Comparison of ENCODE assay signal across 27 mouse cellular contexts in genomic region chr8:110981304-110981703, GRCm38 (mm10). TPM values are rescaled to one million over a fixed set of nuclear protein-coding genes. Genes with fewer than 3 reads are reported as not detected.
DNase-seq lines count a peak whose midpoint lies in the region; ATAC-seq and TF ChIP-seq lines count a peak whose summit lies in the region.
"Had no signal": no experiment of that assay in that cellular context is flagged by ENCODE, and none has a peak within 500 bp of the region (broad histone marks: within the 10 kb centered on the region; RNA-seq: fewer than 3 reads in every experiment).

No protein-coding gene starts in this region.

- no peaks in the 10 kb centered on the region for H3K4me1 ChIP-seq in forebrain, embryonic 11.5 days (replicated peaks; ENCODE audit: control insufficient read depth, insufficient read depth, low read length)
- no peaks in the 10 kb centered on the region for H3K4me1 ChIP-seq in forebrain, embryonic 15.5 days
- peaks cover 3% of the 10 kb centered on the region in 2 experiments; a peak in 3 of 4 replicates for H3K4me1 ChIP-seq in MEL (ENCODE audit: control insufficient read depth in 1 of 2, insufficient read depth in 2 of 2, low read length in 2 of 2)
- no peaks in the 10 kb centered on the region for H3K4me1 ChIP-seq in heart, embryonic 12.5 days (replicated peaks)
- H3K4me1 ChIP-seq: embryonic facial prominence, embryonic 12.5 days; heart, embryonic 15.5 days; limb, embryonic 12.5 days; liver, embryonic 15.5 days; midbrain, embryonic 12.5 days; neural tube, embryonic 13.5 days had no signal

- no peaks in the 10 kb centered on the region for H3K27me3 ChIP-seq in forebrain, embryonic 11.5 days (ENCODE audit: control insufficient read depth, insufficient read depth, low read length)
- no peaks in the 10 kb centered on the region for H3K27me3 ChIP-seq in forebrain, embryonic 15.5 days
- H3K27me3 ChIP-seq in C2C12 (ENCODE audit: control insufficient read depth, insufficient read depth, insufficient read length), result no peaks in the 10 kb centered on the region
- no peaks in the 10 kb centered on the region for H3K27me3 ChIP-seq in MEL (ENCODE audit: control insufficient read depth in 1 of 2, insufficient read depth in 2 of 2, low read length in 2 of 2)
- H3K27me3 ChIP-seq in heart, embryonic 12.5 days (replicated peaks), result no peaks in the 10 kb centered on the region
- H3K27me3 ChIP-seq: embryonic facial prominence, embryonic 12.5 days; heart, embryonic 15.5 days; limb, embryonic 12.5 days; liver, embryonic 15.5 days; midbrain, embryonic 12.5 days; neural tube, embryonic 13.5 days had no signal

- H3ac ChIP-seq in C2C12 (ENCODE audit: control insufficient read depth, insufficient read length, low read depth), result no peak overlapping the region

- TF ChIP-seq CTCF in C2C12 (IDR thresholded peaks at IDR 0.05; ENCODE audit: control insufficient read depth, insufficient read depth, insufficient read length) (no peak), MEL (IDR thresholded peaks at IDR 0.05 in 2 of 3, conservative IDR thresholded peaks at IDR 0.05 in 1 of 3; ENCODE audit: control insufficient read depth in 1 of 3, insufficient read depth in 1 of 3, low read depth in 2 of 3, low read length in 3 of 3, poor library complexity in 1 of 3, severe bottlenecking in 1 of 3) (no peak)

- no peaks in the 10 kb centered on the region for H3K79me3 ChIP-seq in C2C12 (ENCODE audit: low read depth)

- WGBS in forebrain, embryonic 11.5 days, result 91% methylated on average over 2 of the region's 2 CpGs
- 90% methylated on average over 2 of the region's 2 CpGs for WGBS in forebrain, embryonic 15.5 days
- 79% methylated on average over 2 of the region's 2 CpGs for WGBS in heart, embryonic 12.5 days

- H3K4me3 ChIP-seq in forebrain, embryonic 11.5 days (ENCODE audit: low read depth, low read length), result no peak overlapping the region
- H3K4me3 ChIP-seq in forebrain, embryonic 15.5 days, result no peak overlapping the region
- H3K4me3 ChIP-seq in C2C12 (ENCODE audit: insufficient read depth, poor library complexity, severe bottlenecking) (no peak overlapping the region), MEL (ENCODE audit: control insufficient read depth in 1 of 2, insufficient read depth in 1 of 2, low read depth in 2 of 2, low read length in 2 of 2) (no peak overlapping the region)
- no peak overlapping the region for H3K4me3 ChIP-seq in heart, embryonic 12.5 days
- H3K4me3 ChIP-seq: embryonic facial prominence, embryonic 12.5 days; heart, embryonic 15.5 days; limb, embryonic 12.5 days; liver, embryonic 15.5 days; midbrain, embryonic 12.5 days; neural tube, embryonic 13.5 days had no signal

- no peak overlapping the region for H3K9ac ChIP-seq in forebrain, embryonic 11.5 days (ENCODE audit: low read length)
- no peak overlapping the region for H3K9ac ChIP-seq in forebrain, embryonic 15.5 days (replicated peaks)
- no peak overlapping the region for H3K9ac ChIP-seq in MEL (ENCODE audit: control insufficient read depth, low read depth, low read length, poor library complexity, severe bottlenecking)
- H3K9ac ChIP-seq in heart, embryonic 12.5 days, result no peak overlapping the region
- H3K9ac ChIP-seq: embryonic facial prominence, embryonic 12.5 days; heart, embryonic 15.5 days; limb, embryonic 12.5 days; liver, embryonic 15.5 days; lung, embryonic 14.5 days; midbrain, embryonic 12.5 days; neural tube, embryonic 13.5 days had no signal

- no peak for ATAC-seq in forebrain, embryonic 11.5 days (replicated peaks; ENCODE audit: low FRiP score)
- ATAC-seq in forebrain, embryonic 15.5 days (replicated peaks), result no peak
- ATAC-seq in inflammation-experienced regulatory T-cells, adult 6 months, result peak; percentile 35
- ATAC-seq in heart, embryonic 12.5 days (ENCODE audit: insufficient number of reproducible peaks, low FRiP score), result no peak
- ATAC-seq: forebrain, embryonic 16.5 days; hindbrain, embryonic 16.5 days; intestine, postnatal 0 days had no signal

- peak; percentile 67 to 76 for TF ChIP-seq EP300 in MEL (IDR thresholded peaks at IDR 0.05; ENCODE audit: low read depth in 1 of 2, low read length in 2 of 2)

- no peak for TF ChIP-seq POLR2A in MEL (IDR thresholded peaks at IDR 0.05; ENCODE audit: control insufficient read depth in 1 of 2, insufficient read depth in 1 of 2, low read depth in 1 of 2, low read length in 2 of 2, poor library complexity in 1 of 2)

- no peak for TF ChIP-seq RAD21 in MEL (IDR thresholded peaks at IDR 0.05; ENCODE audit: low read depth, low read length)

- no peak overlapping the region for H3K27ac ChIP-seq in forebrain, embryonic 11.5 days (ENCODE audit: low read depth, low read length)
- no peak overlapping the region for H3K27ac ChIP-seq in forebrain, embryonic 15.5 days (replicated peaks)
- H3K27ac ChIP-seq in MEL (ENCODE audit: control insufficient read depth, low read depth, low read length), result no peak overlapping the region
- no peak overlapping the region for H3K27ac ChIP-seq in heart, embryonic 12.5 days (ENCODE audit: poor library complexity, severe bottlenecking)
- H3K27ac ChIP-seq: embryonic facial prominence, embryonic 12.5 days; heart, embryonic 15.5 days; limb, embryonic 12.5 days; liver, embryonic 15.5 days; midbrain, embryonic 12.5 days; neural tube, embryonic 13.5 days had no signal

- H3K79me2 ChIP-seq in C2C12 (ENCODE audit: control insufficient read depth, insufficient read depth) (no peaks in the 10 kb centered on the region), MEL (ENCODE audit: control insufficient read depth, insufficient read depth, low read length, poor library complexity) (no peaks in the 10 kb centered on the region)

- H3K4me2 ChIP-seq in forebrain, embryonic 11.5 days (ENCODE audit: low read depth, low read length, severe bottlenecking), result no peak overlapping the region
- no peak overlapping the region for H3K4me2 ChIP-seq in forebrain, embryonic 15.5 days (replicated peaks)
- H3K4me2 ChIP-seq in heart, embryonic 12.5 days, result no peak overlapping the region
- H3K4me2 ChIP-seq: embryonic facial prominence, embryonic 12.5 days; heart, embryonic 15.5 days; limb, embryonic 12.5 days; liver, embryonic 15.5 days; lung, embryonic 14.5 days; midbrain, embryonic 12.5 days; neural tube, embryonic 13.5 days had no signal

- peaks cover 15% of the 10 kb centered on the region for H3K36me3 ChIP-seq in forebrain, embryonic 11.5 days (ENCODE audit: control insufficient read depth, insufficient read depth, low read length)
- peaks cover 70% of the 10 kb centered on the region for H3K36me3 ChIP-seq in forebrain, embryonic 15.5 days
- peaks cover 77% of the 10 kb centered on the region for H3K36me3 ChIP-seq in C2C12 (ENCODE audit: control insufficient read depth, insufficient read depth)
- peaks cover 12 to 23% of the 10 kb centered on the region in 2 experiments for H3K36me3 ChIP-seq in MEL (ENCODE audit: control insufficient read depth in 1 of 2, insufficient read depth in 2 of 2, low read length in 2 of 2)
- H3K36me3 ChIP-seq in heart, embryonic 12.5 days, result peaks cover 78% of the 10 kb centered on the region

- DNase-seq in forebrain, embryonic 11.5 days (ENCODE audit: low spot score), result peak; percentile 14
- DNase-seq in MEL (ENCODE audit: low read depth, low spot score), result peak; percentile 71
- no peak for DNase-seq in layer of hippocampus, adult 9-10 months (ENCODE audit: low spot score)
- DNase-seq in cerebellum, postnatal 4 days (ENCODE audit: low spot score in 2 of 2), result no peak
- DNase-seq: adrenal gland, adult 2 months; cerebellum, adult 8-10 months; cerebellum, postnatal 25 days; embryo, embryonic 11 days; gastrocnemius, postnatal 10 days; kidney, adult 9 months; kidney, postnatal 14 days; lung, embryonic 14.5 days; lung, postnatal 14 days; thymus, postnatal 14 days had no signal

- H3K9me3 ChIP-seq in forebrain, embryonic 11.5 days (ENCODE audit: control insufficient read depth, low read length), result no peaks in the 10 kb centered on the region
- H3K9me3 ChIP-seq in forebrain, embryonic 15.5 days, result no peaks in the 10 kb centered on the region
- no peaks in the 10 kb centered on the region for H3K9me3 ChIP-seq in MEL (replicated peaks; ENCODE audit: insufficient read depth, low read length)
- no peaks in the 10 kb centered on the region for H3K9me3 ChIP-seq in heart, embryonic 12.5 days (replicated peaks)
- H3K9me3 ChIP-seq: embryonic facial prominence, embryonic 12.5 days; heart, embryonic 15.5 days; limb, embryonic 12.5 days; liver, embryonic 15.5 days; midbrain, embryonic 12.5 days; neural tube, embryonic 13.5 days had no signal

RNA-seq across cellular contexts. Expression of gene Ddx19a, which starts 16.3 kb away (rescaled TPM):
- polyA plus RNA-seq in forebrain, embryonic 11.5 days (2014; fragmentation: Nextera tagmentation; extraction: Ambion mirVana), result 36.2 and 37.3 TPM in 2 replicates
- polyA plus RNA-seq in forebrain, embryonic 15.5 days (2015; fragmentation: Nextera tagmentation; extraction: Ambion mirVana), result 13.0 and 13.5 TPM in 2 replicates
- polyA plus RNA-seq in C2C12 (2012; fragmentation: generic; extraction: Trizol) (44.0 TPM), MEL (2012; ENCODE audit: insufficient read depth in 1 of 2, insufficient read length in 2 of 2, low read depth in 1 of 2, low replicate concordance in 2 of 2, missing spikeins in 1 of 2) (100 to 1,000 TPM in 1 of 2 experiments, 10 to 100 TPM in 1; 59.0 to 168 TPM)
- total RNA-seq in MEL (2012; rRNA removed), result 17.0 and 17.3 TPM in 2 replicates
- polyA plus RNA-seq in inflammation-experienced regulatory T-cells, adult 6 months (2017; shearing (Covaris generic)), result 10 to 100 TPM; 16.3 to 18.2 (median 17.2) TPM
- 14.9 and 16.3 TPM in 2 replicates for polyA plus RNA-seq in heart, embryonic 12.5 days (2016; fragmentation: Nextera tagmentation; extraction: Ambion mirVana)

RNA-seq across cellular contexts. Expression of gene Ddx19b, which starts 50.2 kb away (rescaled TPM):
- 9.9 and 10.2 TPM in 2 replicates for polyA plus RNA-seq in forebrain, embryonic 11.5 days (2014; fragmentation: Nextera tagmentation; extraction: Ambion mirVana)
- 8.2 and 8.9 TPM in 2 replicates for polyA plus RNA-seq in forebrain, embryonic 15.5 days (2015; fragmentation: Nextera tagmentation; extraction: Ambion mirVana)
- polyA plus RNA-seq in C2C12 (2012; fragmentation: generic; extraction: Trizol) (5.6 TPM), MEL (2012; ENCODE audit: insufficient read depth in 1 of 2, insufficient read length in 2 of 2, low read depth in 1 of 2, low replicate concordance in 2 of 2, missing spikeins in 1 of 2) (100 to 1,000 TPM in 1 of 2 experiments, 10 to 100 TPM in 1; 18.6 to 112 TPM)
- total RNA-seq in MEL (2012; rRNA removed), result 17.8 and 18.1 TPM in 2 replicates
- 1 to 10 TPM; 6.1 to 7.4 (median 7.4) TPM for polyA plus RNA-seq in inflammation-experienced regulatory T-cells, adult 6 months (2017; shearing (Covaris generic))
- 5.4 and 5.7 TPM in 2 replicates for polyA plus RNA-seq in heart, embryonic 12.5 days (2016; fragmentation: Nextera tagmentation; extraction: Ambion mirVana)

RNA-seq across cellular contexts. Expression of gene Aars, which starts 51.6 kb away (rescaled TPM):
- 79.0 and 91.7 TPM in 2 replicates for polyA plus RNA-seq in forebrain, embryonic 11.5 days (2014; fragmentation: Nextera tagmentation; extraction: Ambion mirVana)
- polyA plus RNA-seq in forebrain, embryonic 15.5 days (2015; fragmentation: Nextera tagmentation; extraction: Ambion mirVana), result 68.8 and 69.6 TPM in 2 replicates
- 152 TPM for polyA plus RNA-seq in C2C12 (2012; fragmentation: generic; extraction: Trizol)
- 106 and 132 TPM in 2 replicates for total RNA-seq in MEL (2012; rRNA removed)
- 100 to 1,000 TPM in 1 of 2 experiments, 10 to 100 TPM in 1; 25.1 to 162 TPM for polyA plus RNA-seq in MEL (2012; ENCODE audit: insufficient read depth in 1 of 2, insufficient read length in 2 of 2, low read depth in 1 of 2, low replicate concordance in 2 of 2, missing spikeins in 1 of 2)
- polyA plus RNA-seq in inflammation-experienced regulatory T-cells, adult 6 months (2017; shearing (Covaris generic)), result 10 to 100 TPM; 21.3 to 26.7 (median 25.5) TPM
- polyA plus RNA-seq in heart, embryonic 12.5 days (2016; fragmentation: Nextera tagmentation; extraction: Ambion mirVana), result 49.3 and 52.3 TPM in 2 replicates

Comparison
In these comparisons a context has a peak if more than half of its experiments do, and no peak if none do; other contexts are left out.
1. DNase-seq: peak in forebrain, embryonic 11.5 days (single experiment) and MEL (single experiment); none in layer of hippocampus, adult 9-10 months (single experiment) and cerebellum, postnatal 4 days (0 of 2).